Mouse (Mus musculus): ENCODE measurements around the gene Olfr1437. TPM values are rescaled to one million over a fixed set of nuclear protein-coding genes. Genes with fewer than 3 reads are reported as not detected.
"Not testable (repeated sequence)": the region's sequence is repeated elsewhere in the genome, so short reads cannot be mapped to it uniquely, and the experiment has no call there.

The Olfr1437 gene
- not detected in 2 replicates for polyA plus RNA-seq (2012; rRNA removed)
- not detected in 2 replicates for polyA plus RNA-seq (2014; fragmentation: Nextera tagmentation; extraction: Ambion mirVana)

DNA sequence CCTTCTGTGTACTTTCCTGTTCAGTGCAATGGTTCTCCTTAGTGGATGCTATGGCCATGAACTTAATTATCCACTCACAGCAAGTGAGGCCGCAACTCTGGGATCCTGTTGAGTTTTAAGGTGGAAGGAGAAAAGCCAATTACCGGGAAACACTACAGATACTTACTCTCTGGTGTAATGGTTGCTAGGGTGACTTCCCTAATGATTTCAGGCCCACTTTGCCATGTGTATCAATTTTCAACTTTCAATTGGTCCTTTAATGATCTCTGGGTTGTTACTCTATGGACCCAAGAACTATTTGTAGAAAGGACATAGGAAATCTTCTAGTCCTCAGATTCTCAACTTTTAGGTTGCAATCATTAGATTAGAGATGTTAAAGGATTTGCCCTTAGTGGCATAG is at the start of gene Olfr1437:
TSS of gene Olfr1437 (minus strand) at position 101 of the 400 bp plus-strand sequence.
- Histone ChIP-seq H3K27ac (replicated peaks; ENCODE audit: low read depth, low read length) (no peak within 1 kb of the TSS), H3K9me3 (ENCODE audit: control insufficient read depth, low read length) (no peaks in the 10 kb centered on the region), H3K27me3 (ENCODE audit: control insufficient read depth, insufficient read depth, low read length) (no peaks in the 10 kb centered on the region), H3K9ac (ENCODE audit: low read depth, low read length, severe bottlenecking) (no peak within 1 kb of the TSS), H3K4me1 (ENCODE audit: control insufficient read depth, insufficient read depth, low read length) (no peaks in the 10 kb centered on the region), H3K4me3 (replicated peaks; ENCODE audit: low read length) (no peak within 1 kb of the TSS), H3K36me3 (ENCODE audit: control insufficient read depth, insufficient read depth, low read length) (no peaks in the 10 kb centered on the region), H3K4me2 (replicated peaks; ENCODE audit: low read depth, low read length, severe bottlenecking) (no peak within 1 kb of the TSS)
- TF ChIP-seq POLR2A (IDR thresholded peaks at IDR 0.05; ENCODE audit: borderline replicate concordance, extremely low read depth, insufficient read depth, insufficient read length) = no peak
- no peak for DNase-seq (ENCODE audit: low spot score)
- ATAC-seq (ENCODE audit: low FRiP score, low read depth) = no peak
- 53% methylated on average over 2 of the region's 2 CpGs for WGBS

DNA sequence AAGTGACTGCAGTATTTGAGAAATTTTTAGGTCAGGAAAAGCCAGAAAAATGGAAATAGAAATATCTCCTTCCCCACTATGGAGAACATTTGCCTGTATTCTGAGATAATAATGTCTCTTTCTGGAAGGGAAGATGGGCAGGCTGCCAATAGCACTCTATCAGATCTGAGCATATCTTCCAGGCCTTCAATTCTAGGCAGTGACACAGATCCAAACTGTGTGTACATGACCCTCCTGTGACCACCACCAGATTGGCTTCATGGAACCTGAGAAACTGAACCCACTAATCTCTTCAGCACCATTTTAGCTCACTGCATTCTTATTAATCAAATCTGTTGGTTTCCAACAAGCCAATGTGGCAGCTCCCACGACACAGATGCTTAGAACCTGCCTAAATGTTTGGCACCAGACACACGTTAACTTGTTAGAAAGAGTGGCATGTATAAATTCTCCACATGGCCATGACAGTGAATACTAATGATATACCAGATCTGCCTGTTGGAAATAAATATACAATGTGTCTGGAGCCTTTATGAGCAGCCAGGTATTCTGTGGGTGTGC is 49.6 kb upstream of the Olfr1437 start:
- DNase-seq (ENCODE audit: low spot score) (no peak), ATAC-seq (ENCODE audit: low FRiP score, low read depth) (no peak)

DNA sequence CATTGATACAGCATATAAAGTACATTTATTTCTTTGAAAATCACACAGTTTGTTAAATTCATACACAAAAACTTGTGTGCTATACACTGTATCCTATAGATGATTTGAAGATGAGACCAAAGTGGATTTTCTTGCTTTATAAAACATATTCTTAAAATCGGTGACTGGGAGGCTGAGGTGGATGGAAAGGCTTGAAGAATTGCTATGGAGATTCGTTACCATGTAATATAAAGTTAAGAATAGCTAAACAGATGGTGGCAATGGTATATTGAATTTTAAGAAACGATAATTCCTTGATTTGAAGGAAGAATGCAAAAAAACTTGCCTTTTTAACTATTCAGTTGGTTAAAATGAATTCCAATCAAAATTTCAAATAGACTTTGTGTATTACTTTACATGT is 48.1 kb upstream of the Olfr1437 start:
- WGBS = 83% methylated on average over 3 of the region's 3 CpGs
- H3K4me2 ChIP-seq (replicated peaks; ENCODE audit: low read depth, low read length, severe bottlenecking) = no peak overlapping the region
- DNase-seq (ENCODE audit: low spot score) = no peak
- H3K27ac ChIP-seq (replicated peaks; ENCODE audit: low read depth, low read length) = no peak overlapping the region
- no peaks in the 10 kb centered on the region for H3K36me3 ChIP-seq (ENCODE audit: control insufficient read depth, insufficient read depth, low read length)
- TF ChIP-seq POLR2A (IDR thresholded peaks at IDR 0.05; ENCODE audit: borderline replicate concordance, extremely low read depth, insufficient read depth, insufficient read length) = no peak
- H3K4me1 ChIP-seq (ENCODE audit: control insufficient read depth, insufficient read depth, low read length) = no peaks in the 10 kb centered on the region
- H3K9ac ChIP-seq (ENCODE audit: low read depth, low read length, severe bottlenecking) = no peak overlapping the region
- no peak overlapping the region for H3K4me3 ChIP-seq (replicated peaks; ENCODE audit: low read length)
- no peak for ATAC-seq (ENCODE audit: low FRiP score, low read depth)
- no peaks in the 10 kb centered on the region for H3K9me3 ChIP-seq (ENCODE audit: control insufficient read depth, low read length)
- H3K27me3 ChIP-seq (ENCODE audit: control insufficient read depth, insufficient read depth, low read length) = no peaks in the 10 kb centered on the region

More for the DNA sequence above, 49.6 kb upstream of the Olfr1437 start:
- Histone ChIP-seq H3K4me1 (ENCODE audit: control insufficient read depth, insufficient read depth, low read length) (no peaks in the 10 kb centered on the region), H3K27ac (replicated peaks; ENCODE audit: low read depth, low read length) (no peak overlapping the region), H3K9me3 (ENCODE audit: control insufficient read depth, low read length) (no peaks in the 10 kb centered on the region), H3K4me2 (replicated peaks; ENCODE audit: low read depth, low read length, severe bottlenecking) (no peak overlapping the region), H3K4me3 (replicated peaks; ENCODE audit: low read length) (no peak overlapping the region), H3K36me3 (ENCODE audit: control insufficient read depth, insufficient read depth, low read length) (no peaks in the 10 kb centered on the region), H3K27me3 (ENCODE audit: control insufficient read depth, insufficient read depth, low read length) (no peaks in the 10 kb centered on the region), H3K9ac (ENCODE audit: low read depth, low read length, severe bottlenecking) (no peak overlapping the region)
- WGBS = 65% methylated on average over 2 of the region's 2 CpGs
- no peak for TF ChIP-seq POLR2A (IDR thresholded peaks at IDR 0.05; ENCODE audit: borderline replicate concordance, extremely low read depth, insufficient read depth, insufficient read length)

DNA sequence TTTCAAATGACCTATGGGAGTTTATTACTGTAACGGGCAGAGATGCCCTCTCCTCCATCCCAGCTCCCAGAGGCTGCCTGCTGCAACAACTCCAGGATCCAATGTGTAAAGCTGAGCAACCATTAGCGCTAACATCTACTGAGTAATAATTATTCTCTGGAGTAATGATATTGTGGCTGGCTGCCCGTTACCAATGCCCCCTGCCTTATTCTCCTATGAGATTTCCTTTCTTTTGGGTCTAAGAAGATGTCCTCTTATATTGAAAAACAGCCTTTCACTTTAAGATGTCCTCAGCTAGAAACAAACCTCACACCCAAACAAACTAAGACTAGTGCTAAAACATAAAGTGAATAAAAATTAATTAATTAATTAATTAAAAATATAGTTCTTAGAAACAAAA is 10.9 kb upstream of the Olfr1437 start, which contains the start of gene Olfr1438-ps1:
TSS of gene Olfr1438-ps1 (minus strand) at position 101 of the 400 bp plus-strand sequence.
- H3K36me3 ChIP-seq (ENCODE audit: control insufficient read depth, insufficient read depth, low read length) = no peaks in the 10 kb centered on the region
- no peak within 1 kb of the TSS for H3K4me2 ChIP-seq (replicated peaks; ENCODE audit: low read depth, low read length, severe bottlenecking)
- 73% methylated on average over 3 of the region's 3 CpGs for WGBS
- no peak within 1 kb of the TSS for H3K27ac ChIP-seq (replicated peaks; ENCODE audit: low read depth, low read length)
- H3K27me3 ChIP-seq (ENCODE audit: control insufficient read depth, insufficient read depth, low read length) = no peaks in the 10 kb centered on the region
- no peaks in the 10 kb centered on the region for H3K9me3 ChIP-seq (ENCODE audit: control insufficient read depth, low read length)
- ATAC-seq (ENCODE audit: low FRiP score, low read depth) (no peak), DNase-seq (ENCODE audit: low spot score) (no peak)
- TF ChIP-seq POLR2A (IDR thresholded peaks at IDR 0.05; ENCODE audit: borderline replicate concordance, extremely low read depth, insufficient read depth, insufficient read length) = no peak
- H3K4me3 ChIP-seq (replicated peaks; ENCODE audit: low read length) = no peak within 1 kb of the TSS
- no peak within 1 kb of the TSS for H3K9ac ChIP-seq (ENCODE audit: low read depth, low read length, severe bottlenecking)
- H3K4me1 ChIP-seq (ENCODE audit: control insufficient read depth, insufficient read depth, low read length) = no peaks in the 10 kb centered on the region

DNA sequence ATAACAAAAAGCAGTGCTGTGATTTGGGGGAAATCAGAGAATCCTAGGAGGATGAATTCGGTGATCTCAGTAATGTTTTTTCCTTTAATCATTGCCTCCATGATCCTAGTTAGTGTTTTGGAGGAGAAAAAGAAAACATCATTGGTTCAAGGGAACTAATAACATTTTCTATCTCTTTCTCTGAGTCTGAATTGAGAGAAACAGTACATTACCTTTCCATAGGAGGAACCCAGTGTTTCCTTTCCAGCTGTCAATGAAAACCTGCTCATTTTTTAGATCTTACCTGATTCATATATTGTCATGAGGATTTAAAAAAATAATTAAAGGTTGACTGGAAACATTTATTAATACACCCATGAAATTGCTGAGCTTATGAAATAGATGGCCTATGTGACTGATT is 25.9 kb downstream of the Olfr1437 start, which contains the start of gene Olfr1436:
TSS of gene Olfr1436 (minus strand) at position 101 of the 400 bp plus-strand sequence.
- not testable (repeated sequence) for H3K9me3 ChIP-seq (ENCODE audit: control insufficient read depth, low read length); H3K4me1 ChIP-seq (ENCODE audit: control insufficient read depth, insufficient read depth, low read length); H3K4me3 ChIP-seq (replicated peaks; ENCODE audit: low read length); H3K9ac ChIP-seq (ENCODE audit: low read depth, low read length, severe bottlenecking); DNase-seq (ENCODE audit: low spot score); H3K4me2 ChIP-seq (replicated peaks; ENCODE audit: low read depth, low read length, severe bottlenecking); H3K27ac ChIP-seq (replicated peaks; ENCODE audit: low read depth, low read length); H3K36me3 ChIP-seq (ENCODE audit: control insufficient read depth, insufficient read depth, low read length); ATAC-seq (ENCODE audit: low FRiP score, low read depth); H3K27me3 ChIP-seq (ENCODE audit: control insufficient read depth, insufficient read depth, low read length)
- 88% methylated on average over 1 of the region's 1 CpGs for WGBS

All from limb, embryonic 14.5 days (tissue).